Mouse (Mus musculus): ENCODE results near the gene Hmga1. TPM values are rescaled to one million over a fixed set of nuclear protein-coding genes. Genes with fewer than 3 reads are reported as not detected.

The Hmga1 gene
- polyA plus RNA-seq, 1 experiment from 2014 or later = 134 TPM

DNA sequence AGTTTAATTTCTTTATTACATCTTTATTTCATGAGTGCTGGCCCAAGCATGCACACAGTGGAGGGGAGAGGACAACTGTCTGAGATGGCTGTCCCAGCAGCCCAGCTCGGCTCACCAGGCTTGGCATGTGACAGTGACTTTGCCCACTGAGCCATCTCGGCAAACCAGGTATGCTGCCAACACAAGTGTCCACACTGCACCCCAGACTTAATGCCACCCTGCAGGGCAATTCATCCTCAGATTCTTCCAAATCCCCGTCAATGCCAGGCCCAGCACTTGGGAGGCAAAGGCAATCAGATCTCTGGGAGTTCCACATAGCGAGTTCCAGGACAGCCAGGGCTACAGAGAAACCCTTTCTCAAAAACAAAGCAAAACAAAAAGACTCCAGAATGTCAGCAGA, 56.7 kb downstream of the Hmga1 start:
- 0 out of 2 replicates have a peak, but pooled peaks cover 7% of the 10 kb centered on the region for H3K4me1 ChIP-seq (ENCODE audit: control insufficient read depth, insufficient read depth, low read length)
- H3K9me3 ChIP-seq (ENCODE audit: control insufficient read depth, low read length) = no peaks in the 10 kb centered on the region
- WGBS = 77% methylated on average over 4 of the region's 4 CpGs
- ATAC-seq (ENCODE audit: low FRiP score, low TSS enrichment) (no peak), DNase-seq (no peak)
- H3K27me3 ChIP-seq (ENCODE audit: control insufficient read depth, insufficient read depth, low read length) = no peaks in the 10 kb centered on the region
- H3K4me2 ChIP-seq (ENCODE audit: low read length) = no peak overlapping the region
- no peak overlapping the region for H3K4me3 ChIP-seq (replicated peaks; ENCODE audit: low read depth, low read length)
- H3K9ac ChIP-seq (replicated peaks; ENCODE audit: low read length) = no peak overlapping the region
- no peak overlapping the region for H3K27ac ChIP-seq (replicated peaks; ENCODE audit: low read depth, low read length)
- H3K36me3 ChIP-seq (ENCODE audit: control insufficient read depth, insufficient read depth, low read length) = peaks cover 19% of the 10 kb centered on the region; the same call in 1 of the 2 replicates

Other genes starting within 250 kb of the Hmga1 start
- 9.8 and 10.1 TPM in 2 replicates for gene Grm4, start 35.1 kb upstream of the Hmga1 start, polyA plus RNA-seq (2014; fragmentation: Nextera tagmentation; extraction: Ambion mirVana)
- gene AI413582, start 9.3 kb downstream of the Hmga1 start, polyA plus RNA-seq (2014; fragmentation: Nextera tagmentation; extraction: Ambion mirVana) = 51.9 and 74.5 TPM in 2 replicates
- 117 and 224 TPM in 2 replicates for gene Nudt3, start 67.0 kb downstream of the Hmga1 start, polyA plus RNA-seq (2014; fragmentation: Nextera tagmentation; extraction: Ambion mirVana)
- gene RPS10-NUDT3, start 78.7 kb downstream of the Hmga1 start, polyA plus RNA-seq (2014; fragmentation: Nextera tagmentation; extraction: Ambion mirVana) = not detected in 2 replicates
- 563 and 615 TPM in 2 replicates for gene Rps10, start 80.2 kb downstream of the Hmga1 start, polyA plus RNA-seq (2014; fragmentation: Nextera tagmentation; extraction: Ambion mirVana)
- 33.0 and 42.1 TPM in 2 replicates for gene Pacsin1, start 99.0 kb downstream of the Hmga1 start, polyA plus RNA-seq (2014; fragmentation: Nextera tagmentation; extraction: Ambion mirVana)
- 1.5 and 2.7 TPM in 2 replicates for gene Spdef, start 172.5 kb downstream of the Hmga1 start, polyA plus RNA-seq (2014; fragmentation: Nextera tagmentation; extraction: Ambion mirVana)

Measured in midbrain, embryonic 14.5 days (tissue).